Mouse (Mus musculus): ENCODE results near the gene Tmem150a. TPM values are rescaled to one million over a fixed set of nuclear protein-coding genes. Genes with fewer than 3 reads are reported as not detected.

Tmem150a gene
- polyA plus RNA-seq, 1 experiment from 2014 or later, result 7.7 TPM

GRCm38 (mm10) chr6:72330133-72330532, 25.1 kb upstream of the Tmem150a start:
- TF ChIP-seq CTCF (IDR thresholded peaks at IDR 0.05; ENCODE audit: low read depth) (no peak), EP300 (optimal IDR thresholded peaks at IDR 0.05) (no peak)
- no peak overlapping the region for H3K4me2 ChIP-seq (replicated peaks; ENCODE audit: low read depth)
- no peak overlapping the region for H3K4me3 ChIP-seq (ENCODE audit: low read depth, low read length)
- 88% methylated on average over 4 of the region's 4 CpGs for WGBS
- H3K36me3 ChIP-seq (ENCODE audit: control insufficient read depth, insufficient read depth, low read length), result peaks cover 14% of the 10 kb centered on the region
- no peaks in the 10 kb centered on the region for H3K9me3 ChIP-seq (ENCODE audit: control insufficient read depth, low read length)
- no peaks in the 10 kb centered on the region for H3K27me3 ChIP-seq (ENCODE audit: control insufficient read depth, insufficient read depth, low read length)
- DNase-seq (ENCODE audit: low spot score) (no peak), ATAC-seq (ENCODE audit: low FRiP score, low TSS enrichment) (no peak)
- no peak overlapping the region for H3K9ac ChIP-seq (ENCODE audit: low read length)
- H3K27ac ChIP-seq (replicated peaks), result no peak overlapping the region
- H3K4me1 ChIP-seq (replicated peaks; ENCODE audit: control insufficient read depth, insufficient read depth), result no peaks in the 10 kb centered on the region

GRCm38 (mm10) chr6:72333111-72333510, 22.1 kb upstream of the Tmem150a start:
- TF ChIP-seq EP300 (optimal IDR thresholded peaks at IDR 0.05) (no peak), CTCF (IDR thresholded peaks at IDR 0.05; ENCODE audit: low read depth) (no peak)
- Histone ChIP-seq H3K9ac (ENCODE audit: low read length) (no peak overlapping the region), H3K27ac (replicated peaks) (no peak overlapping the region), H3K4me2 (replicated peaks; ENCODE audit: low read depth) (no peak overlapping the region), H3K36me3 (ENCODE audit: control insufficient read depth, insufficient read depth, low read length) (peaks cover 17% of the 10 kb centered on the region), H3K27me3 (ENCODE audit: control insufficient read depth, insufficient read depth, low read length) (no peaks in the 10 kb centered on the region), H3K9me3 (ENCODE audit: control insufficient read depth, low read length) (no peaks in the 10 kb centered on the region), H3K4me3 (ENCODE audit: low read depth, low read length) (no peak overlapping the region), H3K4me1 (replicated peaks; ENCODE audit: control insufficient read depth, insufficient read depth) (no peaks in the 10 kb centered on the region)
- DNase-seq (ENCODE audit: low spot score) (no peak), ATAC-seq (ENCODE audit: low FRiP score, low TSS enrichment) (no peak)
- 72% methylated on average over 5 of the region's 5 CpGs for WGBS

GRCm38 (mm10) chr6:72340481-72340880, 14.8 kb upstream of the Tmem150a start:
- Histone ChIP-seq H3K4me2 (replicated peaks; ENCODE audit: low read depth) (no peak overlapping the region), H3K4me1 (replicated peaks; ENCODE audit: control insufficient read depth, insufficient read depth) (no peaks in the 10 kb centered on the region), H3K9me3 (ENCODE audit: control insufficient read depth, low read length) (no peaks in the 10 kb centered on the region), H3K27me3 (ENCODE audit: control insufficient read depth, insufficient read depth, low read length) (no peaks in the 10 kb centered on the region), H3K4me3 (ENCODE audit: low read depth, low read length) (no peak overlapping the region), H3K36me3 (ENCODE audit: control insufficient read depth, insufficient read depth, low read length) (peaks cover 10% of the 10 kb centered on the region; the same call in 1 of the 2 replicates), H3K27ac (replicated peaks) (no peak overlapping the region), H3K9ac (ENCODE audit: low read length) (no peak overlapping the region)
- no peak for DNase-seq (ENCODE audit: low spot score)
- 58% methylated on average over 2 of the region's 2 CpGs for WGBS
- no peak for ATAC-seq (ENCODE audit: low FRiP score, low TSS enrichment)
- TF ChIP-seq CTCF (IDR thresholded peaks at IDR 0.05; ENCODE audit: low read depth) (no peak), EP300 (optimal IDR thresholded peaks at IDR 0.05) (no peak)

GRCm38 (mm10) chr6:72344396-72345073, 10.7 kb upstream of the Tmem150a start:
- Histone ChIP-seq H3K4me2 (replicated peaks; ENCODE audit: low read depth) (peak overlapping the region; percentile 91), H3K36me3 (ENCODE audit: control insufficient read depth, insufficient read depth, low read length) (no peaks in the 10 kb centered on the region), H3K4me1 (replicated peaks; ENCODE audit: control insufficient read depth, insufficient read depth) (no peaks in the 10 kb centered on the region; the same call in 1 of the 2 replicates), H3K9ac (ENCODE audit: low read length) (peak overlapping the region; percentile 92), H3K27ac (replicated peaks) (peak overlapping the region; percentile 65; the same call in 1 of the 2 replicates), H3K9me3 (ENCODE audit: control insufficient read depth, low read length) (no peaks in the 10 kb centered on the region), H3K4me3 (ENCODE audit: low read depth, low read length) (peak overlapping the region; percentile 79), H3K27me3 (ENCODE audit: control insufficient read depth, insufficient read depth, low read length) (no peaks in the 10 kb centered on the region)
- TF ChIP-seq CTCF (IDR thresholded peaks at IDR 0.05; ENCODE audit: low read depth) (no peak), EP300 (optimal IDR thresholded peaks at IDR 0.05) (no peak)
- ATAC-seq (ENCODE audit: low FRiP score, low TSS enrichment), result no peak; the same call in 1 of the 2 replicates
- WGBS, result under 1% methylated on average over 42 of the region's 42 CpGs
- no peak for DNase-seq (ENCODE audit: low spot score)

- WGBS, result 1% methylated on average over 30 of the region's 30 CpGs
- peak; percentile 91 for DNase-seq (ENCODE audit: low spot score)
Observed at GRCm38 (mm10) chr6:72345074-72345567, 10.1 kb upstream of the Tmem150a start, which contains the start of gene Usp39. Usp39 (minus strand) TSS chr6:72345184.

GRCm38 (mm10) chr6:72345633-72346032, 9.6 kb upstream of the Tmem150a start:
- peaks cover 6% of the 10 kb centered on the region; the same call in 1 of the 2 replicates for H3K36me3 ChIP-seq (ENCODE audit: control insufficient read depth, insufficient read depth, low read length)
- DNase-seq (ENCODE audit: low spot score) (no peak), ATAC-seq (ENCODE audit: low FRiP score, low TSS enrichment) (no peak)
- H3K4me1 ChIP-seq (replicated peaks; ENCODE audit: control insufficient read depth, insufficient read depth), result no peaks in the 10 kb centered on the region; the same call in 1 of the 2 replicates
- 38% methylated on average over 6 of the region's 6 CpGs for WGBS
- TF ChIP-seq EP300 (optimal IDR thresholded peaks at IDR 0.05) (no peak), CTCF (IDR thresholded peaks at IDR 0.05; ENCODE audit: low read depth) (no peak)
- no peaks in the 10 kb centered on the region for H3K27me3 ChIP-seq (ENCODE audit: control insufficient read depth, insufficient read depth, low read length)
- H3K9ac ChIP-seq (ENCODE audit: low read length), result no peak overlapping the region
- H3K27ac ChIP-seq (replicated peaks), result no peak overlapping the region
- no peaks in the 10 kb centered on the region for H3K9me3 ChIP-seq (ENCODE audit: control insufficient read depth, low read length)
- H3K4me3 ChIP-seq (ENCODE audit: low read depth, low read length), result no peak overlapping the region
- peak overlapping the region; percentile 91 for H3K4me2 ChIP-seq (replicated peaks; ENCODE audit: low read depth)

More at GRCm38 (mm10) chr6:72345074-72345567, 10.1 kb upstream of the Tmem150a start, which contains the start of gene Usp39:
- peak; percentile 39 for TF ChIP-seq CTCF (IDR thresholded peaks at IDR 0.05; ENCODE audit: low read depth)
- TF ChIP-seq EP300 (optimal IDR thresholded peaks at IDR 0.05), result no peak
- Histone ChIP-seq H3K9ac (ENCODE audit: low read length) (peak within 1 kb of the TSS; percentile 92), H3K27me3 (ENCODE audit: control insufficient read depth, insufficient read depth, low read length) (no peaks in the 10 kb centered on the region), H3K4me2 (replicated peaks; ENCODE audit: low read depth) (peak within 1 kb of the TSS; percentile 91), H3K4me1 (replicated peaks; ENCODE audit: control insufficient read depth, insufficient read depth) (no peaks in the 10 kb centered on the region; the same call in 1 of the 2 replicates), H3K9me3 (ENCODE audit: control insufficient read depth, low read length) (no peaks in the 10 kb centered on the region), H3K4me3 (ENCODE audit: low read depth, low read length) (peak within 1 kb of the TSS; percentile 79), H3K27ac (replicated peaks) (peak within 1 kb of the TSS; percentile 65; the same call in 1 of the 2 replicates), H3K36me3 (ENCODE audit: control insufficient read depth, insufficient read depth, low read length) (peaks cover under 1% of the 10 kb centered on the region; the same call in 1 of the 2 replicates)
- peak; percentile 87 for ATAC-seq (ENCODE audit: low FRiP score, low TSS enrichment)
